Mouse (Mus musculus) liver, embryonic 14.5 days (tissue): Measurements from ENCODE around the gene Nckap1l. TPM values are rescaled to one million over a fixed set of nuclear protein-coding genes. Genes with fewer than 3 reads are reported as not detected.

ENCODE experiments used
- ATAC-seq: fragments of 200-750 bp; cut with Nextera tagmentation; 2 replicates; pipeline ENCODE4 v1.8.0; 2017; ENCODE audit warnings: moderate number of reproducible peaks, mild to moderate bottlenecking, moderate library complexity; ENCODE audit not compliant: insufficient read depth
- DNase-seq, 3 experiments: peaks; one replicate each; pipeline ENCODE4 v3.0.0-alpha.2; 2012 to 2013; ENCODE audit warnings: low read depth in 3 of 3, low spot score in 3 of 3
- H3K27ac ChIP-seq: fragments of 300-500 bp; sonication (generic); 2 replicates; pipeline ENCODE4 v1.5.1; 2014; ENCODE audit warnings: moderate library complexity, mild to moderate bottlenecking, control low read depth, inconsistent platforms
- H3K27me3 ChIP-seq: fragments of 300-500 bp; sonication (generic); 2 replicates; pipeline ENCODE4 v1.6.1; 2014; ENCODE audit warnings: mild to moderate bottlenecking, low read length, moderate library complexity; ENCODE audit not compliant: control insufficient read depth, insufficient read depth
- H3K36me3 ChIP-seq: fragments of 300-500 bp; sonication (generic); replicated peaks from 2 replicates; pipeline ENCODE4 v1.6.1; 2014; ENCODE audit warnings: low read depth; ENCODE audit not compliant: control insufficient read depth, insufficient read depth
- H3K4me1 ChIP-seq, 2 experiments: fragments of 200-500 bp in 1 of 2; fragments of 300-500 bp in 1 of 2; sonication (generic) in 1 of 2; replicated peaks; 2 replicates each; pipeline ENCODE4 v1.6.1; 2012 to 2014; ENCODE audit warnings: antibody characterized with exemption in 1 of 2, inconsistent platforms in 1 of 2, low read length in 1 of 2; ENCODE audit not compliant: control insufficient read depth in 2 of 2, insufficient read depth in 2 of 2
- H3K4me2 ChIP-seq: fragments of 300-500 bp; sonication (generic); 2 replicates; pipeline ENCODE4 v1.6.1; 2014; ENCODE audit warnings: low read depth, mild to moderate bottlenecking, control low read depth, moderate library complexity
- H3K4me3 ChIP-seq, 2 experiments: fragments of 200-500 bp in 1 of 2; fragments of 300-500 bp in 1 of 2; sonication (generic) in 1 of 2; 2 replicates each; pipeline ENCODE4 v1.5.1; 2012 to 2014; ENCODE audit warnings: low read depth in 2 of 2, low read length in 2 of 2, mild to moderate bottlenecking in 2 of 2, control low read depth in 1 of 2, inconsistent platforms in 1 of 2, moderate library complexity in 1 of 2; ENCODE audit not compliant: insufficient read depth in 1 of 2
- H3K9ac ChIP-seq: fragments of 300-500 bp; sonication (generic); replicated peaks from 2 replicates; pipeline ENCODE4 v1.6.1; 2014; ENCODE audit warnings: mild to moderate bottlenecking, control low read depth, moderate library complexity
- H3K9me3 ChIP-seq: fragments of 300-500 bp; sonication (generic); 2 replicates; pipeline ENCODE4 v1.6.1; 2016; ENCODE audit warnings: low read length, mixed read lengths; ENCODE audit not compliant: control insufficient read depth
- CTCF ChIP-seq: IDR thresholded peaks from 2 replicates; pipeline ENCODE4 v1.5.1; 2016; ENCODE audit warnings: antibody characterized with exemption, low read depth, control low read depth
- EP300 ChIP-seq: IDR thresholded peaks from 2 replicates; pipeline ENCODE4 v1.6.1; 2016; ENCODE audit warnings: antibody characterized with exemption, low read depth
- WGBS: fragments of 180-500 bp; shearing (Covaris S2); extraction: QIAGEN DNeasy Blood & Tissue Kit; methylation state at CpG from one replicate; pipeline ENCODE4 v1.1.7; 2014; ENCODE audit not compliant: insufficient replicate concordance; 5-methylcytosine and 5-hydroxymethylcytosine counted together
- polyA plus RNA-seq, 2 experiments: library from polyadenylated mRNA; depleted of rRNA in 1 of 2; stranded (reverse) in 1 of 2; unstranded in 1 of 2; fragments of >200 nt; fragmentation: Nextera tagmentation in 1 of 2; extraction: Ambion mirVana in 1 of 2; gene quantifications; 2 replicates each; pipeline versions ENCODE4 v1.2.1 to v1.2.3; 2012 to 2014

The Nckap1l gene
- polyA plus RNA-seq, 2 experiments: 5.6 to 6.1 TPM

- ATAC-seq (no peak), DNase-seq (no peak)
- Histone ChIP-seq H3K4me3 (no peak overlapping the region), H3K9me3 (no peaks in the 10 kb centered on the region), H3K36me3 (no peaks in the 10 kb centered on the region), H3K27me3 (no peaks in the 10 kb centered on the region), H3K4me1 (no peaks in the 10 kb centered on the region), H3K4me2 (no peak overlapping the region), H3K27ac (no peak overlapping the region), H3K9ac (no peak overlapping the region)
- 64% methylated on average over 3 of the region's 3 CpGs for WGBS
- TF ChIP-seq EP300 (no peak), CTCF (no peak)
These were observed 94.4 kb downstream of the Nckap1l start for GRCm38 (mm10) chr15:103547983-103548382.

Other genes starting within 250 kb of the Nckap1l start
- gene Cbx5, start 214.0 kb upstream of the Nckap1l start, polyA plus RNA-seq (2012; rRNA removed): 27.8 and 32.4 TPM in 2 replicates
- gene Cbx5, start 214.0 kb upstream of the Nckap1l start, polyA plus RNA-seq (2014; fragmentation: Nextera tagmentation; extraction: Ambion mirVana): 54.4 and 57.1 TPM in 2 replicates
- gene Hnrnpa1, start 213.4 kb upstream of the Nckap1l start, polyA plus RNA-seq (2012; rRNA removed): 329 and 510 TPM in 2 replicates
- 240 and 270 TPM in 2 replicates for gene Hnrnpa1, start 213.4 kb upstream of the Nckap1l start, polyA plus RNA-seq (2014; fragmentation: Nextera tagmentation; extraction: Ambion mirVana)
- 178 and 222 TPM in 2 replicates for gene Nfe2, start 195.4 kb upstream of the Nckap1l start, polyA plus RNA-seq (2012; rRNA removed)
- gene Nfe2, start 195.4 kb upstream of the Nckap1l start, polyA plus RNA-seq (2014; fragmentation: Nextera tagmentation; extraction: Ambion mirVana): 175 and 184 TPM in 2 replicates
- gene Copz1, start 181.1 kb upstream of the Nckap1l start, polyA plus RNA-seq (2012; rRNA removed): 118 and 133 TPM in 2 replicates
- gene Copz1, start 181.1 kb upstream of the Nckap1l start, polyA plus RNA-seq (2014; fragmentation: Nextera tagmentation; extraction: Ambion mirVana): 205 and 219 TPM in 2 replicates
- 0.17 and 0.20 TPM in 2 replicates for gene Gpr84, start 143.2 kb upstream of the Nckap1l start, polyA plus RNA-seq (2012; rRNA removed)
- gene Gpr84, start 143.2 kb upstream of the Nckap1l start, polyA plus RNA-seq (2014; fragmentation: Nextera tagmentation; extraction: Ambion mirVana): 0.18 and 0.32 TPM in 2 replicates
- gene Zfp385a, start 113.7 kb upstream of the Nckap1l start, polyA plus RNA-seq (2012; rRNA removed): 4.9 and 5.6 TPM in 2 replicates
- 4.7 and 6.2 TPM in 2 replicates for gene Zfp385a, start 113.7 kb upstream of the Nckap1l start, polyA plus RNA-seq (2014; fragmentation: Nextera tagmentation; extraction: Ambion mirVana)
- 8.4 and 9.3 TPM in 2 replicates for gene Itga5, start 87.0 kb upstream of the Nckap1l start, polyA plus RNA-seq (2012; rRNA removed)
- gene Itga5, start 87.0 kb upstream of the Nckap1l start, polyA plus RNA-seq (2014; fragmentation: Nextera tagmentation; extraction: Ambion mirVana): 9.9 and 12.5 TPM in 2 replicates
- gene Gtsf1, start 23.3 kb upstream of the Nckap1l start, polyA plus RNA-seq (2012; rRNA removed): not detected in 2 replicates
- gene Gtsf1, start 23.3 kb upstream of the Nckap1l start, polyA plus RNA-seq (2014; fragmentation: Nextera tagmentation; extraction: Ambion mirVana): not detected in 2 replicates
- not detected in 2 replicates for gene Gtsf2, start 5.3 kb upstream of the Nckap1l start, polyA plus RNA-seq (2012; rRNA removed)
- gene Gtsf2, start 5.3 kb upstream of the Nckap1l start, polyA plus RNA-seq (2014; fragmentation: Nextera tagmentation; extraction: Ambion mirVana): not detected in 2 replicates
- gene Pde1b, start 49.2 kb downstream of the Nckap1l start, polyA plus RNA-seq (2012; rRNA removed): 0.83 and 1.0 TPM in 2 replicates
- gene Pde1b, start 49.2 kb downstream of the Nckap1l start, polyA plus RNA-seq (2014; fragmentation: Nextera tagmentation; extraction: Ambion mirVana): 0.11 and 0.19 TPM in 2 replicates
- 0.09 and 0.24 TPM in 2 replicates for gene Ppp1r1a, start 84.2 kb downstream of the Nckap1l start, polyA plus RNA-seq (2012; rRNA removed)
- gene Ppp1r1a, start 84.2 kb downstream of the Nckap1l start, polyA plus RNA-seq (2014; fragmentation: Nextera tagmentation; extraction: Ambion mirVana): 0.20 TPM in 1 of 2 replicates, not detected in the other
- gene Glycam1, start 111.3 kb downstream of the Nckap1l start, polyA plus RNA-seq (2012; rRNA removed): not detected in 2 replicates
- gene Glycam1, start 111.3 kb downstream of the Nckap1l start, polyA plus RNA-seq (2014; fragmentation: Nextera tagmentation; extraction: Ambion mirVana): not detected in 2 replicates